Mouse (Mus musculus) thymus, postnatal 0 days (tissue): ENCODE results near the gene Marveld1. TPM values are rescaled to one million over a fixed set of nuclear protein-coding genes. Genes with fewer than 3 reads are reported as not detected.

Experiments used
- DNase-seq: peaks from one replicate; pipeline ENCODE4 v3.0.0-alpha.2; 2015; ENCODE audit warnings: low spot score
- polyA plus RNA-seq: library from polyadenylated mRNA; unstranded; fragments of >200 nt; fragmentation: Nextera tagmentation; extraction: Ambion mirVana; gene quantifications from 2 replicates; pipeline ENCODE4 v1.2.1, GENCODE M21; 2015

Marveld1 gene
- 3.4 and 5.3 TPM in 2 replicates for polyA plus RNA-seq

- peak; percentile 45 for DNase-seq
These were observed at the start of gene Marveld1 for GRCm38 (mm10) chr19:42147170-42147768. Gene Marveld1 (plus strand): TSS chr19:42147400.

GRCm38 (mm10) chr19:42099406-42099805 lies 47.8 kb upstream of the Marveld1 start:
- DNase-seq = no peak

GRCm38 (mm10) chr19:42104681-42105080 lies 42.5 kb upstream of the Marveld1 start:
- no peak for DNase-seq

GRCm38 (mm10) chr19:42115783-42116335 lies 31.3 kb upstream of the Marveld1 start:
- no peak for DNase-seq

GRCm38 (mm10) chr19:42118142-42118541 lies 29.1 kb upstream of the Marveld1 start:
- DNase-seq = no peak

- DNase-seq = no peak
These were observed 28.6 kb upstream of the Marveld1 start for GRCm38 (mm10) chr19:42118596-42118995.

- no peak for DNase-seq
These were observed 26.7 kb upstream of the Marveld1 start for GRCm38 (mm10) chr19:42120451-42120850.

GRCm38 (mm10) chr19:42124684-42125083 lies 22.5 kb upstream of the Marveld1 start:
- DNase-seq = no peak

- no peak for DNase-seq
These were observed 21.5 kb upstream of the Marveld1 start for GRCm38 (mm10) chr19:42125501-42126218.

- no peak for DNase-seq
These were observed 21.0 kb upstream of the Marveld1 start for GRCm38 (mm10) chr19:42126219-42126605.

- DNase-seq = no peak
These were observed 20.2 kb upstream of the Marveld1 start for GRCm38 (mm10) chr19:42127024-42127423.

GRCm38 (mm10) chr19:42128052-42128740 lies 19.0 kb upstream of the Marveld1 start:
- DNase-seq = no peak

- peak; percentile 95 for DNase-seq
These were observed 18.3 kb upstream of the Marveld1 start, which contains the start of gene Avpi1 for GRCm38 (mm10) chr19:42128787-42129508. Gene Avpi1 (minus strand): TSS chr19:42129059.

- no peak for DNase-seq
These were observed 17.5 kb upstream of the Marveld1 start for GRCm38 (mm10) chr19:42129509-42130293.

- DNase-seq = no peak
These were observed 16.9 kb upstream of the Marveld1 start for GRCm38 (mm10) chr19:42130294-42130606.

GRCm38 (mm10) chr19:42131101-42131500 lies 16.1 kb upstream of the Marveld1 start:
- DNase-seq = no peak

- no peak for DNase-seq
These were observed 12.1 kb upstream of the Marveld1 start for GRCm38 (mm10) chr19:42135070-42135469.

GRCm38 (mm10) chr19:42136126-42136525 lies 11.1 kb upstream of the Marveld1 start:
- no peak for DNase-seq

GRCm38 (mm10) chr19:42137167-42137672 lies 10.0 kb upstream of the Marveld1 start:
- DNase-seq = no peak

- DNase-seq = no peak
These were observed 8.5 kb upstream of the Marveld1 start for GRCm38 (mm10) chr19:42138517-42139285.
